Mouse (Mus musculus): ENCODE results near the gene Rho.

The Rho gene

DNA sequence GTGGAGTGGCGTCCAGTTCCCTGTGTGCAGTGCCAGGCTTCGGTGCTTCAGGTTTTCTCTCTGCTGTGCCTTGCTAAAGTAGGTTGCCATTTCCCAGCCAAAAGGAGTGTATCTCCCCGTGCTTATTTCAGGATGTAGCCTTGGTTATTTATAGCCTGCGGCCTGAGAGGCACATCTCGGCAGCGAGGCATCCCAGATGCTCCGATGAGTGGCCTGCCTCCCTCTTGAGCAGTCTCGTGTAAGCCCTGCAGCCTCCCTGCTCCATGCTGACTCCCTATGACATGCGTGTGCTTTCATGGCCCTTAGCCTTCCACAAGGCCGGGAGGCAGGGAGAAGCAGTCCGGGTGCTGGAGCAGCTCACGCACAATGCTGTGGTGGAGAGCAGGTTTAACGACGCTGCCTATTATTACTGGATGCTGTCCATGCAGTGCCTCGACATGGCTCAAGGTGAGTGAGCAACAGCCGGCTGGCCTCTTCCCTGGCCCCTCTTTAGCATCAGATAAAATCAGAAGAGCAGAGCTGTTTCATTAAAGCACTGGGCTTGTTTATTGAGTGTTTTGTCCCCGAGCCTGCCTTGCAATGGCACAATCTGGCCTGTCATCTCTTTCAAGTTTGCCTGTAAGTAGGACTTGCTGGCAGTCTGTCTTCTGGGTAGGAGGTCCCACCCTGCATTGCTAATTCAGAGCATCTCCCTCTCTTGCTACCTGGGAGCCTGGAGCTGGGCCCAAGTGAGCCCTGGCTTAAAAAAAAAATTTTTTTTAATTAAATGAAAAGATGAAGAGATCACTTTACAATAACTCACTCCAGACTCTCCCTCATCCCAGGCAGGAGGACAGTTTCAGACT lies 15.7 kb upstream of the Rho start:
- no peak for DNase-seq (ENCODE audit: low read depth, low spot score)

DNA sequence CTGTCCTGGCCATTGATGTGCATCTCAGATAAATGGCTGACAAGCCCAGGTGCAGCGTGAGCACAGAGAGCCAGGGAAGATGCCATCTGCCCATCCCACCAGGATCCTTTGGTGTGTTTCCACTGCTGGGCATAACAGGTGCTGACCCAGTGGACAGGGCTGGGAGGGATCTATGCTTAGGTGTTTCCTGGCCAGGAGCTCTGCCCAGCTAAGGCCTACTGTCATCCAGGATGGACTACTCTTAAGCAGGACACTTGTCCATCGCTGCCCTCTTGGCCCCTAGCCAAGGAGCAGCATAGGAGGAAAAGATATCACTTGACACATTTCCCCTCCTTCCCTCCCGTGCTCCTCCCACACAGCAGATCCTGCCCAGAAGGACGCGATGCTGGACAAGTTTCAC lies 14.9 kb upstream of the Rho start:
- no peak for DNase-seq (ENCODE audit: low read depth, low spot score)

DNA sequence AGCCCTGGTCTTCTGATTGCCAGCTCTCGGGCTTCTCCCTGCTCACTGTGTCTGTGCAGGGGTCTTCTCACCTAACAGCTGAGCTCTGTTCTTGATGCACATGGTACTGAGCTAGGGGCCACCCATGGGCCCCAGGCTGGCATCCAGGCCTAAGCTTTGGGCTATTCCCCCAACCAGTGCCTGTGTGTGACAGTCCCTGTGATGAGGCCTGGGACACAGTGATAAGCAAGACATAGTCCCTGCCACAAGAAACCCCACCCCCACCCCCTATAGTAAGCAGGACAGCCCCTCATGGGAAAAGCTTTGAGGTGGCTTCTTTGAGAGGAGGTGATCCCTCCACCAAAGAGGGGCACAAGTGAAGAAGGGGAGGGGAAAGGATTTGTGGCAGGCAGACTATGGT lies 12.9 kb upstream of the Rho start:
- no peak for DNase-seq (ENCODE audit: low read depth, low spot score)

DNA sequence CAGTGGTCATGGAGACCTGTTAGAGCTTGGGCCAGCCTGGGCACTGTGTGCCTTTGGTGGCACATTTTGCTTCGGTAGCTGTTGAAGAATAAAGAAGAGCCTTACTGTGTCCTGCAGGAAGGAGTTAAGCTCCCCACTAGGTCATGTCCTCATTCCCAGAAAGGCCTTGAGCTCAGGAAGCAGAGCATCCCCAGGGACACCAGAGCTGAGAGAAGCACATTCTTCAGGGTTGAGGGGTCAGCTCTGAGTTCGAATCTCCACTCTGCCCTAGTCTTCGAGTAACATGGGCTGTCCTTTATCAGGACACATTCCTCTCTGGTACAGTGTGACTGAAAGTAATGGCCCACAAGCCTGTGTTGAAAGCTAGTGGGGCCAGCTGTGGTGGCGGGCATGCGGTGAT lies 11.7 kb upstream of the Rho start:
- no peak for DNase-seq (ENCODE audit: low read depth, low spot score)

DNA sequence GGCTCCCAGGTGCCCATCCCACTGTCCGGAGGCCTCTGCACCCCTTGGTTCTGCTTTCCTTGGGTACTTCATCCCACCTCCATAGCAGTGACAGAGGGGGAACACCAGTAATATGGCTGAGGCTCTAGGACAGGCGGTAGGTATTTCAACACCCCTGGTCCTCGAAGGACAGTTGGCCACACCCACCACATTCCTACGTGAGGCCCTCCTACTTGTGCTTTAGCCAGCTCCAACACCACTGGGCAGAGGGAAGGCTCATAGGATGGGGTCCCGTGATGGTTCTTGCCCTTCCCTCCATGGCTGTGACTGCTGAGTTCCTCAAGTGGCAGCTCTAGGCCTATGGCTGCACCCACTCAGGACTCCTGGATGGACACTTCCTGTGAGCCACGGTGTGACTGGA lies 6.7 kb upstream of the Rho start:
- peak; percentile 43 for DNase-seq (ENCODE audit: low read depth, low spot score)

DNA sequence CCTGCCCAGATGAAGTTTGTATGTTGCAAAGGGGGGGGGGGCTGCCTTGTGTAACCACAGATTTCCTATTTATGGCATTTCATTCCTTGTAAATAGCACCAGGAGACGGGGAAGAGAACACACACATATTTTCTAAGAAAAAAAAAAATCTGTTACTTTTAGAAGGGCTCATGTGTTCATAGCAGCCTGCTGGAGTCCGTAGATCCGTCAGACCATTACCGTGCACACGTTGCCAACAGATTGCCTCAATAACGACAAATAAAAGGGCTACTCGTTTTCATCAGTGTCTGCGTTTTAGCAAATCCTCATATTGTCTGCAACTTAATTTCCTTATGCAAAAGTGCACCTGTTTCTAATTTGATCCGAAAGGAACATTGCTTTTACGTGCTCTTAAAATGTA lies 5.1 kb upstream of the Rho start:
- DNase-seq (ENCODE audit: low read depth, low spot score): no peak

DNA sequence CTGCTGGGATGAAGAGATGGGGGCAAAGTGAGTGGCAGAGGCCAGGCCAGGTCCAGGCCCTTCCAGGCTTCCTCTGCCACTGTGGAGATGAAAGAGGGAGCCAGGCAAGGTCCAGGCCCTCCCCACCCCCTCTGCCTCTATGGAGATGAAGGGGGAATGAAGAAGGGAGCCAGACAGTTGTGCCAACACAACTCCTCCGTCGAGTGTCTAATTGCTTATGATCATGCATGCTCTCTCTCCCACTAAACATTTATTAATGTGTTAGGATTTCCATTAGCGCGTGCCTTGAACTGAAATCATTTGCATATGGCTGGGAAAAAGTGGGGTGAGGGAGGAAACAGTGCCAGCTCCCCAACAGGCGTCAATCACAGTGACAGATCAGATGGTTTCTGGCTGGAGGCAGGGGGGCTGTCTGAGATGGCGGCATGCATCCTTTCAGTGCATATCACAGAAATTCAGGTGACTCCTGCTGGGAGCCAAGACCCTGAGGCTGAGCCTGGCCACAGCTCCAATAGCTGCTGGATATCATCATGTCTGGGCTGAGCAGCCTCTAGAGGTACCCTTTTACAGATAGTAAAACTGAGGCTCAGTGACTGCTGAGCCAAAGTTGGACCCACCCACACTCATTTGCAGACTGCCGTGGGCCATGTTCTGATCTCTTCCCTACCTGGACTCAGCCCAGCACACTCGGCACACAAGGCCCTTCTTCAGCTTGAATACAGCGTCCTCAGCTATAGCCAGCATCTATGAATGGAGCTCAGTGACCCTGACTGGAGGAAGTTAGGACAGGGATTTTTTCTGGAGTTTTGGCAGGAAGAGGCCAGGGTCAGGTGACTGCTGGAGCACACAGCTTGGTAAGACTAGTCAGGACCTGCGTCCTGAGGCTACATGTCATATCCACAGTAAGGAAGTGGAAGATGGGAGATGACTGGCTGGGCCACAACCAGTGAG lies 4.0 kb upstream of the Rho start:
- DNase-seq (ENCODE audit: low read depth, low spot score): peak; percentile 23

DNA sequence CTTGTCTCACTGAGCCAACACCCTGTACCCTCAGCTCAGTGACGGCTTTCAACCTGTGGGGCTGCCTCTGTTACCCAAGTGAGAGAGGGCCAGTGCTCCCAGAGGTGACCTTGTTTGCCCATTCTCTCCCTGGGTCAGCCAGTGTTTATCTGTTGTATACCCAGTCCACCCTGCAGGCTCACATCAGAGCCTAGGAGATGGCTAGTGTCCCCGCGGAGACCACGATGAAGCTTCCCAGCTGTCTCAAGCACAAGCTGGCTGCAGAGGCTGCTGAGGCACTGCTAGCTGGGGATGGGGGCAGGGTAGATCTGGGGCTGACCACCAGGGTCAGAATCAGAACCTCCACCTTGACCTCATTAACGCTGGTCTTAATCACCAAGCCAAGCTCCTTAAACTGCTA lies 1.5 kb upstream of the Rho start:
- DNase-seq (ENCODE audit: low read depth, low spot score): no peak

DNA sequence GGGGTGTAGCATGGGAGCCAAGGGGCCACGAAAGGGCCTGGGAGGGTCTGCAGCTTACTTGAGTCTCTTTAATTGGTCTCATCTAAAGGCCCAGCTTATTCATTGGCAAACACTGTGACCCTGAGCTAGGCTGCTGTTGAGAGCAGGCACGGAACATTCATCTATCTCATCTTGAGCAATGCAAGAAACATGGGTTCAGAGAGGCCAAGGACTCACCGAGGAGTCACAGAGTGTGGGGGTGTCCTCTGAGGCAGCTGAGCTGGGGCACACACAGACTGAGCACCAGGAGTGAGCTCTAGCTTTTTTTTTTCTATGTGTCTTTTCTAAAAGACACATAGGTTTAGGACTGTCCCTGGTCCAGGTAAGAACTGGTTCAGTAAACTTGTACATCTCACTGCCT lies 843 bp downstream of the Rho start:
- no peak for DNase-seq (ENCODE audit: low read depth, low spot score)

DNA sequence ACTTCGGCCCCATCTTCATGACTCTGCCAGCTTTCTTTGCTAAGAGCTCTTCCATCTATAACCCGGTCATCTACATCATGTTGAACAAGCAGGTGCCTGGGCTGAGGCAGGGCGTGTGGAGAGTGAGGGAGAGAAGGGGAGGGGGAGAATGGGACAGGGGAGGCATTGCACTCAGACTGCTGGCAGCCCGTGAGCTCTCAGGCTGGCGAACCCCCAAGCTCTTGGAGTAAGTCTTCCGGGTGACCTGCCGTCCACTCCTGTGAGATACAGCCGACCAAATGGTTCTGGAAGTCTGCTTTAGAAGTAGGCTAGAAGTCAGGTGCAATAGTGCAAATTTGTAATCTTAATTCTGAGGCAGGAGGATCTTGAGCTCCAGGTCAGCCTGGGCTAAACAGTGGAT lies 4.0 kb downstream of the Rho start:
- DNase-seq (ENCODE audit: low read depth, low spot score): no peak

DNA sequence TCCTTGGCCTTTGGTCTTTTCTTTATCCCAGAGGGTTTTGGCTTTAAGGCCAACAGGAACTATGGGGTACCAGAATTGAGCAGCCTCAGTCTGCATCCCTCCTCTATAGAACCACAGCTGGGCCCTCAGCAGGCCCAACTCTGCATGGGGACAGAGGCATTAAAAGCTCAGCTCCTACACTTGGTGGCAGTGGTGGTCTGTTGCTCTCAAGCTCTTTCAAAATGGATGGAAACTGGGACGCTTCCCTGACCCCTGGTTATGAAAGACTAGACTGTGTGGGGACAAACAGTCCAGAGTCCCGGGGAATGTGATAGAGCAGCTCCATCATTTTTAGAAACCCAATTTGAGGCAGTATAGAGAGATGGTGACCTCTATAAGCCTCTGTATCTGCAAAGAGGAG lies 6.5 kb downstream of the Rho start:
- no peak for DNase-seq (ENCODE audit: low read depth, low spot score)

DNA sequence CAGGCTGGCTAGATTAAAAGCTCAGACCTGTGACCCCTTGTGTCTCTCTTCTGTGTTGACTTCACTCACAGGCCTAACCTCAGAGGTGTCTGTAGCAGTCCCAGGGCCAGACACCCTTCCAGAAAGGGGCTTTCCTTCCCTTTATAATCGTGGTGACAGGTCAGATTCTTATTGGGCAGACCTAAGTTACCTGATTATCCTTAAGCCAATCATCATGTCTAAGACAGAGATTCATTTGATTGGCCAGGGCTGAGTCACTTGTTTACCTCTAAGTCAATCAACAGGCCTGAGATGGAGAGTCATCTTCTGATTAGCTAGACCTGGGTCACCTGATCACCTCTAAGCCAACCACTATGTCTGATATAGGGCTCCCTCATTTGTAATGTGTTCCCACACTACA lies 7.2 kb downstream of the Rho start:
- no peak for DNase-seq (ENCODE audit: low read depth, low spot score)

DNA sequence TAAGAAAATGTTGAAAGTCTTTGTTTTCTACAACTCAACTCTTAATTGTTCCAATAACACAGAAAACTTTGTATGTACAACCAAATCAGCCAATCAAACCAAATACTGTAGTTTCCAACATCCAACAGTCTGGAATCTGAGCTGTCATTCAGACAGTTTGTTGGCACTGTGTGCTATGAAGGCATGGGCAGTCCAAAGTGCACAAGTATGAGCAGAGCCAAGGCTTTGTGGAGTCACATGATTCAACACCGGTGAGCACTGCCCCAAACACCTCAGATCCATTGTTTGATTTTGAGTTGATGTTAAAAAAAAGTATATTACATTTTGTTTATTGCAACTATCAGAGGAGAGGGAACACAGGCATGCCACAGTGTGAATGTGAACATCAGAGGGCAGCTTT lies 9.1 kb downstream of the Rho start:
- DNase-seq (ENCODE audit: low read depth, low spot score): no peak

DNA sequence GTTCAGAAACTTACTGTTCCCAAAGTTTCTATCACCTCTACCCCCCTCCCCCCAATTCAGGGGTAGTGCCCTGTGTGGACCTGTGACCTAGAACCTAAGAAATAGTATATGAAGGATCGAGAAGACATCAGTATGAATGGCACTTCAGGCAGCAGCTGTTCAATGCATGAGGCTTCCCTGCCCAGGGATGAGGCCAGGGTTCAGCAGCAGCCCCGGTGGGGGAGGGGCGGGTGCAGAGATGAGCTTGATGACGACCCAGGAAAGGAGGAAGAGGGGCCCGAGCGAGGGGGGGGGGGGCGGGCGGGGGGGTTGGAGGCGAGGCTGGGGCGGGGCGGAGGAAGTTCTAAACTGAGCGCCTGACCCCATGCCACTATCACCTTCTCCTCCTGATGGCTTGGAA lies 9.6 kb downstream of the Rho start:
- DNase-seq (ENCODE audit: low read depth, low spot score): no peak

DNA sequence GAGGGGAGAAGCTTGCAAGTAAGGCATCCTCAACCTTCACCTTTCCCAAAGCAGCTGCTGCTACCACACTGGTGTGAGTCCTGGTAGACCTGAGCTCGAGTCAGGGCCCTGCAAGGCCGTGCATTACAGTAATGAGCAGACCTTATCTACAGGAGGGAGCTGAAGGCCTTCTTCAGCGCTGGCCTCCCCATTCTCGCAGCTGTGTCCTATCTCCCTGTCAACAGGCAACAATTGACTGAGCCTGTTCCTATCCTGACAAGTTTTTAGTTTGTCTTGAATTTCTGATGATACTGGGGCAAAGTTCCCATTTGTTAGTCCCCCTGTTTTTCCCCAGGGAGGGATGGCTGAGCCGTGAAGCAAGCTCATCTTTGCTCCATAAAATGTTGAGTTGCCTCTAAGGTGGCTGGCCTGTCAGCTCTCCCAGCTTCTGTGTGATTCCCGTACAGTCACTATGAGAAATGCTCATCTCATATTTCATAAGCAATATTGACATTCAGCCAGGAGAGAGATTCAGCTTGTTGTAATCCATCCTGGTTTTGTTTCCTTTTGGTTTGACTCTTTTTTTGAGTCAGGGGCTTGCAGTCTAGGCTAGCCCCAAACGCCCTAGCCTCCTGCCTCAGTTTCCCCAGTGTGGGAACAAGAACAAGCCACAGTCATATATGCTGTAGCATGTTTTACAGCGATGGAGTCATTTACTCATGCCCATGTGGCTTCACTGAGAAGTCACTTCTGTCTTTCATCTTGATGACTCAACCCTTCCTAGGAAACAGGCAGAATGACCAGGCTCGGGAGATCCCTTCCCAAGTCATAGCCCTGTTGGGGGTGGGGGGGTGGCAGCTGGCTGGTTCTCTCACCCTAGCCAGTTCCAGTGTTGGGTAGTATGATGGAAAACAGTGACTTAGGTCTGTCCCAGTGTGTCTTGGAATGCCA lies 12.2 kb downstream of the Rho start:
- DNase-seq (ENCODE audit: low read depth, low spot score): peak; percentile 90

DNA sequence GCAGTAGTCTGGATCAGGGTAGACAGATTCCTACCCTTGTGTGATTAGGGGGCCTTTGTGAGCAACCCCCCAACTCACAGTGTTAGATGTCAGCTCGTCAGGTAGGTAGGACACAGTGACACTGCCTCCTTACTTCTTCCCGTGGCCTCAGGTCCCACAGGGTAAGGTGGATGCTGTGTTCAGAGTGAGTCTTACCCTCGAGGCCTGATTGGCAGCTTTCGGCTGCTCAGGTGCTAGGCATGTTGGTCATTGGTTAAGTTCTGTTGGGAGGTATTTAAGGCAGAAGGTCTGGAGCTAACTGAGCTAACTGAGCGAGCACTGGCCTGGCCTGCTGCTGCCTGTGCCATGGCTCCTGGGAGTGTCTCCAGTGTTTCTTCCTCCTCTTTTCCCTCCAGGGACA lies 13.1 kb downstream of the Rho start, which contains the start of gene H1foo:
TSS of gene H1foo (plus strand) at position 301 of the 400 bp plus-strand sequence.
- no peak for DNase-seq (ENCODE audit: low read depth, low spot score)

DNA sequence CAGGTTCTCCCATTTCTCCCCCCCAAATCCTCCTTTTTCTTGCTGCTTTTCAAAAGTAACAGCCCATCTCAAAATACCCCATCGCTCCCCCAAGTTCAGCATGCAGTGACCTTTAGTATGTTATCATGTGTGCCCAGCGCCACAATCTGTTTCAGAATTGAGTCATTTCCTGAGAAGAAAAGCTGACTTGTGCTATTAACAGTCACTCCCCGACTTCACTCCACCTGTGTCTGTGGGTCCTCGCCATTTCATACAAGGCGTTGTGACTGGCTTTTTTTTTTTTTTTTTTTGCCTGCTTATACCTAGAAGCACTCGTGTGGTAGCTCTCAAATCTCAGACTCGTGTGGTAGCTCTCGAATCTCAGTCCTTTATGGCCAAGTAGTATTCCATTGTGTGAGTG lies 14.1 kb downstream of the Rho start:
- DNase-seq (ENCODE audit: low read depth, low spot score): no peak

DNA sequence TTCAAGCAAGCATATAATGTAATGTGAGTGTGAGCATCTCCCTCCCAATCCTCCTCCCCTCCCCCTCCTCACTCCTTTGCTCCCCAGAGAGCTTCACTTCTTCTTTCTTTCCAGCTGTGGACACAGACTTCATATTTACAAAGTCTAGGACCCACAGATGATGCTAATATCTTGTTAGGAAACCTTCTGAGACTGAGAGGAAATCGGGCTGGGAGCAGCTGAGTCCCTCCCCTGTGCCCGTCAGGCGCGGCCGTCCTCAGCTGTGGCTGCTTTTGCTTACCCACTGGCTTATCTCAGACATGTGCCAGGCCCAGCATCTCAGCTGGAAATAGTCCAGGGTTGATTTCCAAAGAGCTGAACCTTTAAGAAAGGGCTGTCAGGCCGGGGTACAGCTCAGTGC lies 14.8 kb downstream of the Rho start:
- DNase-seq (ENCODE audit: low read depth, low spot score): peak; percentile 31

DNA sequence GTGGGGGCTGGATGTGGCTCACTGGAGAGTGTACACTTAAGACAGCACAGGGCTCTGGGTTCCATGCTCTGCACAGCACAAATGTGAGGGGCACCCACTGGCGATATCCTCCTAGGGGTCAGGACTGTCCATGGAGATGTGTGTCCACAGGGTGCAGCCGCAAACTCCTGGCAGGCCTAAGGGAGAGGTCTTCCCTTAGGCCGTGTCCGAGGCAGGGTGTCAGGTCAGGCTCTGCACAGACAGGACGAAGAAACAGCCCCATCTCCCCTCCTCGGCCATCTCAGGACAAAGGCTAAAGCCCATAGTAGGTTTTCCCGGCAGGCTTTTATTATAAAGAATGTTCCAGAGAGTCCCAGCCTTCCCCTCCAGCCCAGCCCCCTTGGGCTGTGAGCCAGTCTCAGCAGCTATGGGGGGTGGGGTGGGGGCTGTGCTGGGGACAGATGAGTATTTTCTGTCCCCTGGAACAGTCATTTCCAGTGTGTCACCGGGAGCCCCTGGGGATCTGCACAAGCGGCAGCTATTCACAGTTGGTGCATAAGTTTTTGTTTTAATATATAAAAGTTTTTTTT lies 23.0 kb downstream of the Rho start:
- no peak for DNase-seq (ENCODE audit: low read depth, low spot score)

DNA sequence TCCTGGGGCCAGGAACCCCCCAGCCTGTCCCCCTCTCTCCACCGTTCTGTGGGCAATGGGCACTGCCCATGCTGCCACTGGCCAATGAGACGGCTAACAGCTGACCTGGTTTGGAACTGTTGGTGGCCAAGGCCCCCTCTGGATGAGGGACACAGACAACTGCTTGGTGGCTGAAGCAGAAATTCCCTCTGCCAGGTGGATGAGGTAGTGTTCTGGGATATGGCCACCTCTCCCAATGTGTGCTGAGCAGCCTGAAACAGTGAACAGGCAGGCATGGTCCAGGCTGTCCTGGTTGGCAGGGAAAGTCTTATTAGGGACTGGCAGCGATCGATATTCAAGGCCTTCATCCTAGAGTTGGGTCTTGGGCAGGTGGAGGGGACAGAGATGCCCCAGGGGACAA lies 23.6 kb downstream of the Rho start:
- no peak for DNase-seq (ENCODE audit: low read depth, low spot score)

DNA sequence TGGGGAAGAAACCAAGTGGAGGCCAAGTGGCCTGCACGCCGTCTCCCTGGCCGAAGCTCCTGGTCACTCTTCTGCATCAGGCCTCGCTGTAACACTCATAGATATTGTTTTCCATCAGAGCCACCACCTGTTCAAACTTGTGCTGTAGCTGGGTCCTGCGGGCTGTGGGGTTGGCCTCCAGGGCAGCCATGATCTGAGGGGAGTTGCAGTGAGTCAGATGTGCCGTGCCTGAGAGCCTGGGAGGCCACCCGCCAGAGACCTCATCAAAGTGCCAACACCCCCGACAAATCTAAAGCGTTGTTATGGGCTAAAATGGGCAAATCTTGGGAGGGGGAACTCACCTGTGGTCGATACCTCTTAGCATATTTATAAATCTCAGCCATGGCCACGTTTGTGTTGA lies 24.1 kb downstream of the Rho start:
- no peak for DNase-seq (ENCODE audit: low read depth, low spot score)

Measured in 3T3-L1 (cell line).